Mouse (Mus musculus) cortical plate, adult 2 months (tissue): ENCODE results near the gene Awat1.

Experiments
- CTCF ChIP-seq: fragments of 200-500 bp; IDR thresholded peaks from 2 replicates; pipeline ENCODE4 v1.5.1; 2011; ENCODE audit warnings: mild to moderate bottlenecking, control low read depth, low read length; ENCODE audit not compliant: insufficient read depth; ENCODE audit errors: extremely low read depth
- POLR2A ChIP-seq: fragments of 200-500 bp; IDR thresholded peaks from 2 replicates; pipeline ENCODE4 v1.6.1; 2011; ENCODE audit warnings: mild to moderate bottlenecking, low read length, control low read depth; ENCODE audit not compliant: insufficient read depth; ENCODE audit errors: extremely low read depth

GRCm38 (mm10) chrX:100624242-100624641 lies 52.2 kb downstream of the Awat1 start:
- TF ChIP-seq POLR2A (no peak), CTCF (no peak)
